Comparison of ENCODE assay signal across 26 mouse cellular contexts in genomic region chr1:75862757-75863156, GRCm38 (mm10).
"Had no signal": no experiment of that assay in that cellular context is flagged by ENCODE, and none has a peak within 500 bp of the region (broad histone marks: within the 10 kb centered on the region; RNA-seq: fewer than 3 reads in every experiment).

No protein-coding gene starts in this region.

- H3K4me3 ChIP-seq: heart, adult 2 months; heart, embryonic 13.5 days; heart, embryonic 15.5 days; hindbrain, embryonic 13.5 days; hindbrain, embryonic 15.5 days; kidney, embryonic 15.5 days; limb, embryonic 10.5 days; limb, embryonic 12.5 days; liver, embryonic 13.5 days; liver, embryonic 15.5 days had no signal

- ATAC-seq: hindbrain, postnatal 0 days; intestine, embryonic 16.5 days had no signal

- H3K27ac ChIP-seq: heart, adult 2 months; heart, embryonic 13.5 days; heart, embryonic 15.5 days; hindbrain, embryonic 13.5 days; hindbrain, embryonic 15.5 days; hindbrain, postnatal 0 days; kidney, embryonic 15.5 days; kidney, postnatal 0 days; limb, embryonic 10.5 days; limb, embryonic 12.5 days; liver, embryonic 13.5 days; liver, embryonic 15.5 days had no signal

- H3K9ac ChIP-seq: heart, embryonic 13.5 days; heart, embryonic 15.5 days; hindbrain, embryonic 13.5 days; hindbrain, embryonic 15.5 days; kidney, embryonic 15.5 days; limb, embryonic 12.5 days; liver, embryonic 13.5 days; liver, embryonic 15.5 days had no signal

- DNase-seq: gastrocnemius, postnatal 14 days; gastrocnemius, postnatal 36 days; heart, adult 2 months; heart, postnatal 14 days; heart, postnatal 36 days; kidney, adult 11 months; kidney, adult 8-10 months; kidney, postnatal 14 days; kidney, postnatal 36 days; layer of hippocampus, adult 9-11 months; layer of hippocampus, postnatal 36 days; liver; liver, embryonic 13.5 days had no signal

- H3K4me1 ChIP-seq: heart, embryonic 13.5 days; heart, embryonic 15.5 days; hindbrain, embryonic 15.5 days; kidney, embryonic 15.5 days; liver, embryonic 13.5 days; liver, embryonic 15.5 days had no signal

- H3K36me3 ChIP-seq: heart, embryonic 13.5 days; heart, embryonic 15.5 days; hindbrain, embryonic 13.5 days; hindbrain, embryonic 15.5 days; kidney, embryonic 15.5 days; limb, embryonic 10.5 days; limb, embryonic 12.5 days; liver, embryonic 13.5 days; liver, embryonic 15.5 days had no signal

- H3K9me3 ChIP-seq: heart, embryonic 13.5 days; heart, embryonic 15.5 days; hindbrain, embryonic 13.5 days; hindbrain, embryonic 15.5 days; kidney, embryonic 15.5 days; limb, embryonic 10.5 days; limb, embryonic 12.5 days; liver, embryonic 15.5 days had no signal

- H3K4me2 ChIP-seq: heart, embryonic 11.5 days; heart, embryonic 13.5 days; heart, embryonic 15.5 days; hindbrain, embryonic 13.5 days; hindbrain, embryonic 15.5 days; kidney, embryonic 15.5 days; limb, embryonic 12.5 days; liver, embryonic 11.5 days; liver, embryonic 13.5 days; liver, embryonic 15.5 days had no signal

- H3K27me3 ChIP-seq: heart, embryonic 13.5 days; heart, embryonic 15.5 days; hindbrain, embryonic 13.5 days; hindbrain, embryonic 15.5 days; kidney, embryonic 15.5 days; limb, embryonic 12.5 days; liver, embryonic 13.5 days; liver, embryonic 15.5 days had no signal
